Mouse (Mus musculus) thymus, postnatal 36 days (tissue): ENCODE measurements around the gene Anapc15.
"Not testable (repeated sequence)": the region's sequence is repeated elsewhere in the genome, so short reads cannot be mapped to it uniquely, and the experiment has no call there.

ENCODE experiments used
- DNase-seq, 2 experiments: peaks; one replicate each; pipeline ENCODE4 v3.0.0; 2022; ENCODE audit warnings: mixed read lengths in 2 of 2

Anapc15 gene

GRCm38 (mm10) chr7:101900331-101901097 is 37.0 kb downstream of the Anapc15 start:
- DNase-seq = no peak

- no peak for DNase-seq
These were observed 38.5 kb downstream of the Anapc15 start for GRCm38 (mm10) chr7:101901969-101902368.

- DNase-seq = no peak
These were observed 39.3 kb downstream of the Anapc15 start for GRCm38 (mm10) chr7:101902846-101903245.

GRCm38 (mm10) chr7:101905561-101906286 is 42.2 kb downstream of the Anapc15 start, which contains the start of gene Lamtor1:
Lamtor1 (plus strand) TSS chr7:101905904.
- peak; percentile 97 to 98 for DNase-seq

GRCm38 (mm10) chr7:101906287-101906681 is 42.8 kb downstream of the Anapc15 start, which contains the start of gene Tomt:
Tomt (minus strand) TSS chr7:101906359.
- no peak for DNase-seq

GRCm38 (mm10) chr7:101906696-101907095 is 43.2 kb downstream of the Anapc15 start:
- no peak for DNase-seq

GRCm38 (mm10) chr7:101908367-101908766 is 44.9 kb downstream of the Anapc15 start:
- DNase-seq = no peak

- no peak for DNase-seq
These were observed 46.6 kb downstream of the Anapc15 start for GRCm38 (mm10) chr7:101910138-101910537.

GRCm38 (mm10) chr7:101911982-101912381 is 48.5 kb downstream of the Anapc15 start:
- no peak for DNase-seq

GRCm38 (mm10) chr7:101918071-101918470 is 54.6 kb downstream of the Anapc15 start:
- peak; percentile 42 to 54 for DNase-seq

GRCm38 (mm10) chr7:101925892-101926291 is 62.4 kb downstream of the Anapc15 start:
- DNase-seq = not testable (repeated sequence)

- DNase-seq = no peak
These were observed 64.6 kb downstream of the Anapc15 start for GRCm38 (mm10) chr7:101928093-101928492.

- DNase-seq = no peak
These were observed 69.0 kb downstream of the Anapc15 start for GRCm38 (mm10) chr7:101932551-101932950.

GRCm38 (mm10) chr7:101933300-101933699 is 69.8 kb downstream of the Anapc15 start:
- DNase-seq = no peak

GRCm38 (mm10) chr7:101933751-101934240 is 70.3 kb downstream of the Anapc15 start, which contains the start of the genes Lrrc51 and Numa1:
Lrrc51 (minus strand) TSS chr7:101933895.
Numa1 (plus strand) TSS chr7:101934111.
- peak; percentile 93 to 97 for DNase-seq

- DNase-seq = no peak
These were observed 72.4 kb downstream of the Anapc15 start for GRCm38 (mm10) chr7:101935957-101936356.

GRCm38 (mm10) chr7:101936996-101937395 is 73.5 kb downstream of the Anapc15 start:
- no peak for DNase-seq

- DNase-seq = no peak
These were observed 74.1 kb downstream of the Anapc15 start for GRCm38 (mm10) chr7:101937569-101937968.

- no peak for DNase-seq
These were observed 74.8 kb downstream of the Anapc15 start for GRCm38 (mm10) chr7:101938348-101938747.

GRCm38 (mm10) chr7:101939758-101940157 is 76.2 kb downstream of the Anapc15 start:
- DNase-seq = no peak

- not testable (repeated sequence) for DNase-seq
These were observed 85.5 kb downstream of the Anapc15 start for GRCm38 (mm10) chr7:101949008-101949407.
